ENCODE assay signal across 8 mouse cellular contexts in the genomic region with DNA sequence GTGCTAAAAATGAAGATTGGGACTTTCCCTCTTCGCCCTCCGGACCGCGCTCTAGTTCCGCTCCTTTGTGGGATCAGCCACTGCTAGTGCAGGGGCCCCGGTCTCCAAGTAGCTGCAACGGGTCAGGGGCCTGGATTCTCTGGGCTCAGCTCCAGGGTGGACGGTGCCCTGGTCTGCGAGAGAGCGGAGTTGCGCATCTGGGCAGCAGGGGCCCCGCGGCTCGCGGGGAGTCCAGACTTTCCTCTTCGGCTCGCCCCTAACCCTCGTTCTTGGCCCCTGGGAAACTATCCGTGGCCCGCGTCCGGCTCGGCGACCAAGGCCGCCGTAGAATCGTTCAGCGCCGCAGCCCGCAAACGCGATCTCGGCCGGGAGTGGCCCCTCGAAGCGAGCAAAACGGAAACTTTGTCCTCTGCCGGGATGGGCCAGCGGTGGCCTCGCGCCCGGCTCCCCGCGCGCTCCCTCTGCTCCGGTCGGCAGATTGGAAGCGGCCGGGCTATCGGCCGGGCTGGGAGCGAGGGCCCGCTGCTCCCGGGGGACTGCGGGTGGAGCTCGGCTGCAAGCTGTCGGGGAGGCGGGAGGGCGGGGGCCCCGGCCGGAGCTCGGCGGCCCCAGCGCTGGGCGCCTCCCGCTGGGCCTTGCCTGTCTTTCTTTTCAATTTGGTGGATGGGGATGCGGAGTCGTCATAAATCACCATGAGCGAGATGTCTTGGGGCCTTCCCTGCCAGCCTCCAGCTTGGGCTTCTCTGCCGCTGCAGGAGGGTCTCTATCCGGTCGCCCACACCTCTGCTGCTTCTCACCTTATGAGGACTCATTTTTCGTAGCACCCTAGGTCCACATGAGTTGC. TPM values are rescaled to one million over a fixed set of nuclear protein-coding genes. Genes with fewer than 3 reads are reported as not detected.
DNase-seq lines count a peak whose midpoint lies in the region; ATAC-seq and TF ChIP-seq lines count a peak whose summit lies in the region.

No protein-coding gene starts in this region.

- 1% methylated on average over 64 of the region's 73 CpGs for WGBS in forebrain, embryonic 14.5 days
- WGBS in limb, embryonic 13.5 days, result 1% methylated on average over 72 of the region's 73 CpGs
- under 1% methylated on average over 73 of the region's 73 CpGs for WGBS in stomach, embryonic 16.5 days

- no peak overlapping the region for H3K9ac ChIP-seq in forebrain, embryonic 14.5 days (ENCODE audit: low read length)
- no peak overlapping the region for H3K9ac ChIP-seq in limb, embryonic 13.5 days
- no peak overlapping the region for H3K9ac ChIP-seq in stomach, embryonic 16.5 days (ENCODE audit: low read length)

- no peak overlapping the region for H3K27ac ChIP-seq in forebrain, embryonic 14.5 days (ENCODE audit: low read depth, low read length)
- no peak overlapping the region for H3K27ac ChIP-seq in limb, embryonic 13.5 days
- no peak overlapping the region for H3K27ac ChIP-seq in stomach, embryonic 16.5 days (ENCODE audit: low read length)

- DNase-seq in adrenal gland, postnatal 10 days, result peak; percentile 27
- no peak for DNase-seq in adrenal gland, adult 8-10 months
- no peak for DNase-seq in forebrain, embryonic 14.5 days (ENCODE audit: low spot score)
- no peak for DNase-seq in layer of hippocampus, adult 9-11 months
- no peak for DNase-seq in urinary bladder, adult 18-20 months (ENCODE audit: low spot score in 2 of 2)

- no peak for ATAC-seq in forebrain, embryonic 14.5 days
- no peak for ATAC-seq in limb, embryonic 13.5 days (ENCODE audit: low FRiP score, low read depth)
- ATAC-seq in stomach, embryonic 16.5 days (ENCODE audit: insufficient read depth, low FRiP score), result no peak

- no peaks in the 10 kb centered on the region for H3K9me3 ChIP-seq in E14TG2a.4 (ENCODE audit: low read length)
- H3K9me3 ChIP-seq in forebrain, embryonic 14.5 days (replicated peaks; ENCODE audit: control insufficient read depth, low read length), result no peaks in the 10 kb centered on the region
- H3K9me3 ChIP-seq in limb, embryonic 13.5 days, result no peaks in the 10 kb centered on the region
- no peaks in the 10 kb centered on the region for H3K9me3 ChIP-seq in stomach, embryonic 16.5 days (replicated peaks; ENCODE audit: control insufficient read depth, low read length)

- peaks cover 29% of the 10 kb centered on the region for H3K4me1 ChIP-seq in E14TG2a.4 (replicated peaks; ENCODE audit: low read depth, low read length)
- H3K4me1 ChIP-seq in forebrain, embryonic 14.5 days (ENCODE audit: control insufficient read depth, insufficient read depth, low read length), result no peaks in the 10 kb centered on the region; the same call in 1 of the 2 replicates
- H3K4me1 ChIP-seq in limb, embryonic 13.5 days, result peaks cover 11% of the 10 kb centered on the region; the same call in 1 of the 2 replicates
- H3K4me1 ChIP-seq in stomach, embryonic 16.5 days (ENCODE audit: control insufficient read depth, insufficient read depth, low read length), result peaks cover 6% of the 10 kb centered on the region

- no peak for TF ChIP-seq CTCF in E14TG2a.4 (conservative IDR thresholded peaks at IDR 0.05; ENCODE audit: low read length)

- peak overlapping the region; percentile 71 for H3K4me3 ChIP-seq in E14TG2a.4 (replicated peaks; ENCODE audit: low read length)
- H3K4me3 ChIP-seq in forebrain, embryonic 14.5 days (ENCODE audit: low read depth, low read length), result 0 out of 2 replicates have a peak overlapping the region, but pooled peaks have one; percentile 1
- H3K4me3 ChIP-seq in limb, embryonic 13.5 days, result peak overlapping the region; percentile 15; the same call in 1 of the 2 replicates
- peak overlapping the region; percentile 19; the same call in 1 of the 2 replicates for H3K4me3 ChIP-seq in stomach, embryonic 16.5 days (replicated peaks; ENCODE audit: low read length)

- peaks cover 92% of the 10 kb centered on the region for H3K27me3 ChIP-seq in E14TG2a.4 (ENCODE audit: insufficient read depth, low read length)
- peaks cover 96% of the 10 kb centered on the region for H3K27me3 ChIP-seq in forebrain, embryonic 14.5 days (replicated peaks; ENCODE audit: control insufficient read depth, insufficient read depth, low read length)
- H3K27me3 ChIP-seq in limb, embryonic 13.5 days, result peaks cover 98% of the 10 kb centered on the region
- peaks cover 87% of the 10 kb centered on the region for H3K27me3 ChIP-seq in stomach, embryonic 16.5 days (ENCODE audit: control insufficient read depth, insufficient read depth, low read length)

- no peaks in the 10 kb centered on the region for H3K36me3 ChIP-seq in E14TG2a.4 (ENCODE audit: insufficient read depth, low read length)
- no peaks in the 10 kb centered on the region for H3K36me3 ChIP-seq in forebrain, embryonic 14.5 days (ENCODE audit: control insufficient read depth, insufficient read depth, low read length)
- no peaks in the 10 kb centered on the region for H3K36me3 ChIP-seq in limb, embryonic 13.5 days
- H3K36me3 ChIP-seq in stomach, embryonic 16.5 days (ENCODE audit: control insufficient read depth, insufficient read depth, low read length), result no peaks in the 10 kb centered on the region

- no peak overlapping the region for H3K4me2 ChIP-seq in forebrain, embryonic 14.5 days (ENCODE audit: low read length)
- peak overlapping the region; percentile 16; the same call in 1 of the 2 replicates for H3K4me2 ChIP-seq in limb, embryonic 13.5 days (replicated peaks)
- 0 out of 2 replicates have a peak overlapping the region, but pooled peaks have one; percentile 6 for H3K4me2 ChIP-seq in stomach, embryonic 16.5 days (ENCODE audit: low read depth, low read length)

RNA-seq across cellular contexts. Expression of a gene that starts 1.3 kb away (rescaled TPM):
- under 1 TPM; 0.12 to 0.24 TPM for total RNA-seq in adrenal gland, postnatal 10 days (2021)
- not detected for total RNA-seq in adrenal gland, adult 8-10 months (2022)
- polyA plus RNA-seq in forebrain, embryonic 14.5 days (2014; fragmentation: Nextera tagmentation; extraction: Ambion mirVana), result 1.4 and 1.5 TPM in 2 replicates
- 0.06 TPM in 1 of 2 replicates, not detected in the other for polyA plus RNA-seq in limb, embryonic 13.5 days (2015; fragmentation: Nextera tagmentation; extraction: Ambion mirVana)
- polyA plus RNA-seq in stomach, embryonic 16.5 days (2015; fragmentation: Nextera tagmentation; extraction: Ambion mirVana), result not detected in 2 replicates

Comparison
In these comparisons a context has a peak if more than half of its experiments do, and no peak if none do; other contexts are left out.
1. H3K4me3 ChIP-seq: peak in every context shown above with its lines; median percentile 71 in E14TG2a.4; 19 in stomach, embryonic 16.5 days; 15 in limb, embryonic 13.5 days; 1 in forebrain, embryonic 14.5 days.